Mouse (Mus musculus): ENCODE results near the gene Olfr205.
"Not testable (repeated sequence)": the region's sequence is repeated elsewhere in the genome, so short reads cannot be mapped to it uniquely, and the experiment has no call there.

Olfr205 gene

GRCm38 (mm10) chr16:59331038-59331437 is at the start of gene Olfr205:
Olfr205 (minus strand) TSS chr16:59331138.
- DNase-seq (ENCODE audit: low spot score) = no peak

DNA sequence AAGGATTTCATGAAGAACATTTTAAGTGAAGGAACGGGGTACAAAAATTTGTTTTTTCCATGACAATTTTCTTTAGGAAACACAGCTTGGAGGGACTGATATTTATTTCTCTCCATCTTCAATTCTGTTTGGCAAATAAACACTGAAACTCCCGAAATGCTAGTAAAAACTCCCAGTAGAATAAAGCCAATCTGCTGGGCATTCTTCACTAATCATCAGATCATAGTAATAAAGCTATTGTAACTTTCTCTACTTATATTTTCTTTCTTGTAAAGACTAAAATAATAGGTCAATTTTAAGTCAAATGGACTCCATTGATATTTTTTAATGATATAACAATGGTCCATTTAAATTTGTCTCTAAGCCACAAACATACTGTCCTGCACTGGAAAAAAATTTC is 33.0 kb upstream of the Olfr205 start, which contains the start of gene Olfr209:
Gene Olfr209 (minus strand): TSS at position 101 of the 400 bp plus-strand sequence.
- no peak for DNase-seq (ENCODE audit: low spot score)

- DNase-seq (ENCODE audit: low spot score) = no peak
These were observed 18.2 kb upstream of the Olfr205 start, which contains the start of gene Olfr206 for GRCm38 (mm10) chr16:59349146-59349545. Olfr206 (minus strand) TSS chr16:59349246.

DNA sequence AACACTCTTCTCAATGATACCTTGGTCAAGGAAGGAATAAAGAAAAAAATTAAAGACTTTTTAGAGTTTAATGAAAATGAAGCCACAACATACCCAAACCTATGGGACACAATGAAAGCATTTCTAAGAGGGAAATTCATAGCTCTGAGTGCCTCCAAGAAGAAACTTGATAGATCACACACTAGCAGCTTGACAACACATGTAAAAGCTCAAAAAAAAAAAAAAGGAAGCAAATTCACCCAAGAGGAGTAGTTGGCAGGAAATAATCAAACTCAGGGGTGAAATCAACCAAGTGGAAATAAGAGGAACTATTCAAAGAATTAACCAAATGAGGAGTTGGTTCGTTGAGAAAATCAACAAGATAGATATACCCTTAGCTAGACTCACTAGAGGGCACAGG is 7.7 kb downstream of the Olfr205 start:
- not testable (repeated sequence) for DNase-seq (ENCODE audit: low spot score)

GRCm38 (mm10) chr16:59318148-59318547 is 12.8 kb downstream of the Olfr205 start, which contains the start of gene Olfr204:
Olfr204 (minus strand) TSS chr16:59318248.
- DNase-seq (ENCODE audit: low spot score) = no peak

DNA sequence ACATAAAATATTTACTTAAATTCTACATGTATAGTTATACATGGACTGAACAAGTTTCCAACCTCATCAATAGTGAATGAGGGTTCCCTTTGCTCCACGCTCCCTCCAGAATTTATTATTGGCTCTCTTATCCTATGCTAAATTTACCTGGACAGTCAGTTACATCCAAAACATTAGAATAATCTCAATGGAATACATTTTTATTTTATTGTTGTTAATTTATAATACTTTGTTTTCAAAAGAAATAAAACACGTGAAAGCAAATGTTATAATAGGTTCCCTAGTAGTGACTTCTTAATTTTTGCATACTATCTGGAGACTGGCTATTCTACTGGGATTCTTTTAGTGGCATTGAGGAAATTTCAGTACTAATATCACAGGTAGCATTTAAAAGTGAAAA is 32.4 kb downstream of the Olfr205 start, which contains the start of gene Olfr203:
Gene Olfr203 (plus strand): TSS at position 301 of the 400 bp plus-strand sequence.
- DNase-seq (ENCODE audit: low spot score) = no peak

GRCm38 (mm10) chr16:59287576-59287975 is 43.4 kb downstream of the Olfr205 start:
- DNase-seq (ENCODE audit: low spot score) = not testable (repeated sequence)

DNA sequence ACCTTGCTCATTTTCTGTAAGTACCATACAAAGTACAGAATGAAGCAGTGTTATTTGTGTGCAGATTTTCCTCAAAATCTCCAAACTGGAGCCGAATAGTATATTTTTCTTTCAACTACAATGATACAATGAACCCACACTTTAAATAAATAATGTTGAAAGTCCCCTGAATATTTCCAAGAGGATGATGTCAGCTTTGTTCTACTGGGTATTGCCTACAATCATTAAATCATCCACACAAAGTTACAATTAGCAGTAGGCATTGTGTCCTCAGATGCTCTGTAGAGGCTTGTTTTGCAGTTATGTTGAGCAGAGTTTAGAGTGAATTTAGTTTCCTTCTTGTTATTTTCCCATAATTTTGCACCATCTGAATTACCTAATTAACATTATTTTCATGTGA is 44.2 kb downstream of the Olfr205 start, which contains the start of gene Olfr202:
Gene Olfr202 (minus strand): TSS at position 101 of the 400 bp plus-strand sequence.
- DNase-seq (ENCODE audit: low spot score) = no peak

DNA sequence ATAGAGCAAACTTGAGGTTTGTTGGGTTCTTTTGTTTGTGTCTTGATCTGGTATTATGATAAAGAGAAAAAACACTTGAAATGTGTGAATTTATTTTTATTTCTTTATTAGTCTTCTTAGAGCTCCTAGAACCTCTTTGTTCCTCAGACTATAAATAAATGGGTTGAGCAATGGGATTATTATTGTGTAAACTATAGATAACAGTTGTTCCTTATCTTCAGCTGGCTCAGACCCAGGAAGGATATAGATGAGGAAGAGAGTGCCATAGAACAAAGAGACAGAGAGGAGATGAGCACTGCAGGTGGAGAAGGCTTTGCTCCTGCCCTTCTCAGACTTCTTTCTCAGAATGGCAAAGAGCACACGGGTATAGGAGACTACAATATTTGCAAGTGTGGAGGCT is 47.5 kb downstream of the Olfr205 start:
- DNase-seq (ENCODE audit: low spot score) = no peak

GRCm38 (mm10) chr16:59280542-59280941 is 50.4 kb downstream of the Olfr205 start:
- DNase-seq (ENCODE audit: low spot score) = peak; percentile 27
